ENCODE assay signal across 21 mouse cellular contexts in genomic region chr6:97507893-97508292, GRCm38 (mm10).
"Had no signal": no experiment of that assay in that cellular context is flagged by ENCODE, and none has a peak within 500 bp of the region (broad histone marks: within the 10 kb centered on the region; RNA-seq: fewer than 3 reads in every experiment).

No protein-coding gene starts in this region.

- H3K27me3 ChIP-seq: intestine, embryonic 15.5 days; kidney, embryonic 15.5 days; limb, embryonic 12.5 days; midbrain, embryonic 13.5 days; neural tube, embryonic 13.5 days had no signal

- H3K4me2 ChIP-seq: intestine, embryonic 15.5 days; kidney, embryonic 15.5 days; limb, embryonic 12.5 days; limb, embryonic 15.5 days; liver, embryonic 11.5 days; midbrain, embryonic 13.5 days; neural tube, embryonic 13.5 days had no signal

- H3K36me3 ChIP-seq: intestine, embryonic 15.5 days; kidney, embryonic 15.5 days; limb, embryonic 12.5 days; limb, embryonic 15.5 days; midbrain, embryonic 10.5 days; midbrain, embryonic 13.5 days; neural tube, embryonic 13.5 days had no signal

- H3K4me3 ChIP-seq: intestine, embryonic 15.5 days; kidney, embryonic 15.5 days; limb, embryonic 12.5 days; limb, embryonic 15.5 days; megakaryocyte, embryonic 14.5 days; midbrain, embryonic 10.5 days; midbrain, embryonic 13.5 days; myocyte; neural tube, embryonic 13.5 days had no signal

- H3K9ac ChIP-seq: intestine, embryonic 15.5 days; kidney, embryonic 15.5 days; limb, embryonic 12.5 days; limb, embryonic 15.5 days; liver, embryonic 14.5 days; liver, postnatal 0 days; midbrain, embryonic 13.5 days; neural tube, embryonic 13.5 days had no signal

- H3K27ac ChIP-seq: intestine, embryonic 15.5 days; kidney, embryonic 15.5 days; limb, embryonic 12.5 days; limb, embryonic 15.5 days; liver, embryonic 14.5 days; midbrain, embryonic 10.5 days; midbrain, embryonic 13.5 days; neural tube, embryonic 13.5 days had no signal

- DNase-seq: kidney, adult 11 months; kidney, adult 8-10 months; kidney, postnatal 14 days; kidney, postnatal 4 days; left cerebral cortex, postnatal 4 days; liver, postnatal 0 days; thymus, adult 18-20 months; thymus, postnatal 14 days; thymus, postnatal 4 days had no signal

- H3K9me3 ChIP-seq: intestine, embryonic 15.5 days; kidney, embryonic 15.5 days; limb, embryonic 12.5 days; limb, embryonic 15.5 days; megakaryocyte, embryonic 14.5 days; midbrain, embryonic 10.5 days; midbrain, embryonic 13.5 days; neural tube, embryonic 13.5 days had no signal

- ATAC-seq: intestine, embryonic 15.5 days; liver, postnatal 0 days; midbrain, embryonic 13.5 days; midbrain, embryonic 16.5 days had no signal
